Mouse (Mus musculus) heart, adult 2 months (tissue): ENCODE data around the gene Abcb10.

Experiments
- CTCF ChIP-seq: fragments of 200-600 bp; IDR thresholded peaks from 2 replicates; pipeline ENCODE4 v1.8.1; 2022; ENCODE audit warnings: antibody characterized with exemption, mild to moderate bottlenecking, moderate library complexity
- POLR2A ChIP-seq: fragments of 200-500 bp; IDR thresholded peaks from 2 replicates; pipeline ENCODE4 v1.6.1; 2011; ENCODE audit warnings: mild to moderate bottlenecking, low read depth, low read length, control low read depth; ENCODE audit not compliant: insufficient read depth

- no peak for TF ChIP-seq POLR2A
- peak; percentile 55 for TF ChIP-seq CTCF
These were observed 9.7 kb upstream of the Abcb10 start for GRCm38 (mm10) chr8:123992587-123992986.
